Mouse (Mus musculus) myocyte (in vitro differentiated cells): Measurements from ENCODE around the gene Ddi2.

Experiments used
- CEBPB ChIP-seq: IDR thresholded peaks from 2 replicates; pipeline ENCODE4 v1.6.1; 2011; ENCODE audit warnings: mild to moderate bottlenecking, moderate library complexity; ENCODE audit not compliant: poor library complexity, insufficient read depth, severe bottlenecking
- E2F4 ChIP-seq: IDR thresholded peaks from one replicate; pipeline ENCODE4 v1.6.1; 2011; ENCODE audit warnings: mild to moderate bottlenecking, control low read depth, moderate library complexity; ENCODE audit not compliant: insufficient read depth
- MAX ChIP-seq: IDR thresholded peaks from one replicate; pipeline ENCODE4 v1.6.1; 2011; ENCODE audit warnings: low read depth, mild to moderate bottlenecking, control low read depth
- MYOD1 ChIP-seq, 3 experiments: IDR thresholded peaks; one replicate each; pipeline ENCODE4 v1.6.1; 2011; ENCODE audit warnings: control low read depth in 2 of 3, low read depth in 2 of 3, mild to moderate bottlenecking in 2 of 3, moderate library complexity in 1 of 3; ENCODE audit not compliant: insufficient read length in 2 of 3, control insufficient read depth in 1 of 3
- MYOG ChIP-seq, 3 experiments: IDR thresholded peaks; one replicate each; pipeline ENCODE4 v1.6.1; 2011; ENCODE audit warnings: control low read depth in 2 of 3, low read depth in 2 of 3, mild to moderate bottlenecking in 2 of 3; ENCODE audit not compliant: insufficient read length in 2 of 3, control insufficient read depth in 1 of 3, insufficient read depth in 1 of 3
- POLR2A ChIP-seq: IDR thresholded peaks from one replicate; pipeline ENCODE4 v1.6.1; 2011; ENCODE audit warnings: low read depth, mild to moderate bottlenecking, control low read depth, moderate library complexity; ENCODE audit not compliant: insufficient read length
- POLR2AphosphoS2 ChIP-seq: IDR thresholded peaks from one replicate; pipeline ENCODE4 v1.6.1; 2011; ENCODE audit warnings: low read depth, control low read depth; ENCODE audit not compliant: insufficient read length
- REST ChIP-seq: IDR thresholded peaks from one replicate; pipeline ENCODE4 v1.6.1; 2011; ENCODE audit warnings: mild to moderate bottlenecking, control low read depth, moderate library complexity; ENCODE audit not compliant: insufficient read depth, insufficient read length
- SRF ChIP-seq: IDR thresholded peaks from one replicate; pipeline ENCODE4 v1.6.1; 2011; ENCODE audit warnings: low read depth; ENCODE audit not compliant: control insufficient read depth, insufficient read length
- TCF12 ChIP-seq: IDR thresholded peaks from one replicate; pipeline ENCODE4 v1.6.1; 2011; ENCODE audit warnings: mild to moderate bottlenecking, control low read depth; ENCODE audit not compliant: poor library complexity, insufficient read depth, severe bottlenecking
- USF1 ChIP-seq: IDR thresholded peaks from one replicate; pipeline ENCODE4 v1.6.1; 2011; ENCODE audit warnings: low read depth, mild to moderate bottlenecking, control low read depth, moderate library complexity

DNA sequence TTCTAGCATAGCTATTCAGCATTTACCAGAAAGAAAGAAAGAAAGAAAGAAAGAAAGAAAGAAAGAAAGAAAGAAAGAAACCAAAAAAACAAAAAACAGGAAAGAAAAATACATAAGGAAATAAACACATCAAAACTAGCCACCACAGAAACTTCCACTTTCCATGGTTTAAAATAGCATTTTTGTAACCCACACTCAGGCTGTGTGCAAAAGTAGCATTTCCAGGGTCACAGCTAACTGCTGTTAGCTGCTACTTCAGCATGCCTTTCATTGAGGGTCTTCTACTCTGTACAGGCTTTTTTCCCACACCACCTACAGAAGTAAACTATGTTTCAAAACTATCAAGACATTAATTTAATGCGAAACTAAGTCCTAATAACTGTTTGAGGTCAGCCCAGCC, 3.9 kb downstream of the Ddi2 start:
- TF ChIP-seq USF1 (no peak), POLR2A (no peak), MAX (no peak), E2F4 (no peak), TCF12 (no peak), REST (no peak), CEBPB (no peak), POLR2AphosphoS2 (no peak), SRF (no peak), MYOD1 (IDR thresholded peaks at IDR 0.05; ENCODE audit: control insufficient read depth in 1 of 3, insufficient read length in 2 of 3, low read depth in 2 of 3) (no peak), MYOG (IDR thresholded peaks at IDR 0.05; ENCODE audit: control insufficient read depth in 1 of 3, insufficient read depth in 1 of 3, insufficient read length in 2 of 3, low read depth in 2 of 3) (no peak)
